Mouse (Mus musculus): Measurements from ENCODE around the gene Bloc1s4. TPM values are rescaled to one million over a fixed set of nuclear protein-coding genes. Genes with fewer than 3 reads are reported as not detected.

Gene Bloc1s4
- polyA plus RNA-seq, 1 experiment from 2014 or later: 21.4 TPM

DNA sequence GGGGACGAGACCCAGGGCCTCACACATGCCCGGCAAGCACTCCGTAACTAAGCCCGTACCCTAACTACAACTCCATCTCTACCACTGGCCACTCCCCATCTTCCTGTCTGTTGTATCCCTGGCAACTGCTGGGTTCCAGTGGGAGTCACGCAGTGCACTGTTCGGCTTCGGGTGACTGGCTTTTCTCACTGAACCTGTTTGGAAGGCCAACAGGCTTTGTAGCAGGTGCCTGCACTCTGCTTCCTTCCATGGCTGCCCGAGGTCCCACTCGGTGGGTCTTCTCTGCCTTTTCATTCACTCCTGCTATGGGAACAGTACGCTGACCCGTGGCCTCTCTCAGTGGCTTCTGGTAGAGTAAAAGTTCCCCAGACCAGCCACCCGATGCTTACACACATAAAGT is 22.6 kb downstream of the Bloc1s4 start:
- H3K27ac ChIP-seq (ENCODE audit: low read length): no peak overlapping the region

DNA sequence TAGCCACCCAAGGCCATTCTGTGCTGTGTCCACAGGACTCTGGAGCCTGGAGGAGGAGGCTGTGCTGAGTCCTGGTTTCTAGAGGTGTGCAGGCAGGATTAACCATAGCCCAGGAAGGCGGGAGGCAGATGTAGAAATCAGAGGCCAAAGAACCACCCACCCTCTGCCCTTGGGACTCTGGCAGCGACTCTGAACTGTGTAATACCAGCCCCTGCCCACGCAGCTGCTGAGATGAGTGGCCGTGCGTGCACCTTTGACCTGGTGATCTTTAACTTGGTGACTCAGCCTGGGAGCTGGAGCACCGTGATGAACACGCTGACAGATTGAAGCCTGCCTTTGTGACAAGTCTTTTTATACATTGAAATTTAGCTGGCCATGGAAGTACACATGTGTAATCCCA is 24.2 kb downstream of the Bloc1s4 start:
- WGBS: 61% methylated on average over 7 of the region's 7 CpGs
- H3K27ac ChIP-seq (ENCODE audit: low read length): no peak overlapping the region
- H3K4me1 ChIP-seq (ENCODE audit: control insufficient read depth, insufficient read depth, low read length): peaks cover 12% of the 10 kb centered on the region

More for the DNA sequence above, 22.6 kb downstream of the Bloc1s4 start:
- no peak overlapping the region for H3K4me2 ChIP-seq (ENCODE audit: low read depth, low read length)
- no peaks in the 10 kb centered on the region for H3K36me3 ChIP-seq (ENCODE audit: control insufficient read depth, insufficient read depth)
- no peak overlapping the region for H3K9ac ChIP-seq (ENCODE audit: low read length)
- WGBS: 56% methylated on average over 12 of the region's 12 CpGs
- H3K9me3 ChIP-seq (replicated peaks; ENCODE audit: control insufficient read depth, low read length): peaks cover 3% of the 10 kb centered on the region; the same call in 1 of the 2 replicates
- no peak overlapping the region for H3K4me3 ChIP-seq (ENCODE audit: low read length)
- no peaks in the 10 kb centered on the region for H3K27me3 ChIP-seq (ENCODE audit: control insufficient read depth, insufficient read depth, low read length)
- H3K4me1 ChIP-seq (ENCODE audit: control insufficient read depth, insufficient read depth, low read length): peaks cover 4% of the 10 kb centered on the region
- no peak for ATAC-seq (replicated peaks; ENCODE audit: extremely low read depth, insufficient read depth, low FRiP score)

DNA sequence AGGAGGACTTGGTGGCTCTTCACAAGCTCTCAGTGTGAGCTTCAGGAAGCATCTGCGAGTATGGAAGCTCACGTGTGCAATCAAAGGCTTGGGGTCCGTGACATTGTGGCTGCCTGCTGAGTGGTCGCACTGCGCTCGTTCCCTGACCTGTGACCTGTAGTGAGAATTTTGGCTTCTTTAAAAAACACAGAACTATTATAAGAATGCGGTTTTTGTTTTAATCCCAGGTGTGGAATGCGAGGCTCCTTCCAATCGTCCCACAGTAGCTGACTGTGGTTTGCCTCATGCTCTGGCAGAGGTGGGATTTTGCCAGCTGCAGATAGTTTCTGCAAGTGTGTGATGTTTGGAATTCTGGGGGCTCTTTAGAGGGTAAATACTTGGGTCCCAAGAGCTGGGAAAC is 25.1 kb downstream of the Bloc1s4 start:
- Histone ChIP-seq H3K36me3 (ENCODE audit: control insufficient read depth, insufficient read depth) (no peaks in the 10 kb centered on the region), H3K4me3 (ENCODE audit: low read length) (no peak overlapping the region), H3K9ac (ENCODE audit: low read length) (no peak overlapping the region), H3K9me3 (replicated peaks; ENCODE audit: control insufficient read depth, low read length) (peaks cover 3% of the 10 kb centered on the region; the same call in 1 of the 2 replicates), H3K27me3 (ENCODE audit: control insufficient read depth, insufficient read depth, low read length) (no peaks in the 10 kb centered on the region), H3K4me1 (ENCODE audit: control insufficient read depth, insufficient read depth, low read length) (peaks cover 12% of the 10 kb centered on the region), H3K4me2 (ENCODE audit: low read depth, low read length) (no peak overlapping the region), H3K27ac (ENCODE audit: low read length) (no peak overlapping the region)
- WGBS: 82% methylated on average over 9 of the region's 9 CpGs
- no peak for ATAC-seq (replicated peaks; ENCODE audit: extremely low read depth, insufficient read depth, low FRiP score)

More for the DNA sequence above, 24.2 kb downstream of the Bloc1s4 start:
- no peaks in the 10 kb centered on the region for H3K27me3 ChIP-seq (ENCODE audit: control insufficient read depth, insufficient read depth, low read length)
- no peak; the same call in 1 of the 2 replicates for ATAC-seq (replicated peaks; ENCODE audit: extremely low read depth, insufficient read depth, low FRiP score)
- no peak overlapping the region for H3K4me2 ChIP-seq (ENCODE audit: low read depth, low read length)
- no peak overlapping the region for H3K9ac ChIP-seq (ENCODE audit: low read length)
- H3K4me3 ChIP-seq (ENCODE audit: low read length): no peak overlapping the region
- peaks cover 3% of the 10 kb centered on the region; the same call in 1 of the 2 replicates for H3K9me3 ChIP-seq (replicated peaks; ENCODE audit: control insufficient read depth, low read length)
- no peaks in the 10 kb centered on the region for H3K36me3 ChIP-seq (ENCODE audit: control insufficient read depth, insufficient read depth)

DNA sequence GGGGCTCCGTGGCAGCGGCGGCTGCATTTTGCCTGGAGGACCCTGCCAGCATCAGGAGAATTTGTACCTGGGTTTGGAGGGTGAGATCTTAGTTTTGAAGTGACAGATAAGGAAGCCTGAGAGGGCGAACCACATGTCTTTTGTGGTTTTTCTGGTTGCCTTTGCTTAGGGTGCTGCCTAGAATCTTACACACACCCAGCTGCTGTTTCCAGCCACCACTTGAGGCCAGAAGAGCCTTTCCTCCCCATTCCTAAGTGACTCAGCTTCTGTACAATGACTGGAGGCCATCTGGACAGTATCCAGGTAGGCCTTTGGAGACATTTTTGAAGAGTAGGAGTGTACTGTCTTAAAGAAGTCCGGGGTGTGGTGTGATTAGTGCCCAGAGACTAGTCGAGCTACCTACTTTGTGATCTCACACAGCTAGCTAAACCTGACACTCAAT is 26.0 kb downstream of the Bloc1s4 start:
- H3K9me3 ChIP-seq (replicated peaks; ENCODE audit: control insufficient read depth, low read length): peaks cover 3% of the 10 kb centered on the region; the same call in 1 of the 2 replicates
- H3K4me3 ChIP-seq (ENCODE audit: low read length): no peak overlapping the region
- H3K36me3 ChIP-seq (ENCODE audit: control insufficient read depth, insufficient read depth): no peaks in the 10 kb centered on the region
- H3K27ac ChIP-seq (ENCODE audit: low read length): 0 out of 2 replicates have a peak overlapping the region, but pooled peaks have one; percentile 9
- no peak overlapping the region for H3K4me2 ChIP-seq (ENCODE audit: low read depth, low read length)
- H3K27me3 ChIP-seq (ENCODE audit: control insufficient read depth, insufficient read depth, low read length): no peaks in the 10 kb centered on the region
- 54% methylated on average over 6 of the region's 6 CpGs for WGBS
- H3K9ac ChIP-seq (ENCODE audit: low read length): no peak overlapping the region
- no peak for ATAC-seq (replicated peaks; ENCODE audit: extremely low read depth, insufficient read depth, low FRiP score)
- H3K4me1 ChIP-seq (ENCODE audit: control insufficient read depth, insufficient read depth, low read length): peaks cover 12% of the 10 kb centered on the region

DNA sequence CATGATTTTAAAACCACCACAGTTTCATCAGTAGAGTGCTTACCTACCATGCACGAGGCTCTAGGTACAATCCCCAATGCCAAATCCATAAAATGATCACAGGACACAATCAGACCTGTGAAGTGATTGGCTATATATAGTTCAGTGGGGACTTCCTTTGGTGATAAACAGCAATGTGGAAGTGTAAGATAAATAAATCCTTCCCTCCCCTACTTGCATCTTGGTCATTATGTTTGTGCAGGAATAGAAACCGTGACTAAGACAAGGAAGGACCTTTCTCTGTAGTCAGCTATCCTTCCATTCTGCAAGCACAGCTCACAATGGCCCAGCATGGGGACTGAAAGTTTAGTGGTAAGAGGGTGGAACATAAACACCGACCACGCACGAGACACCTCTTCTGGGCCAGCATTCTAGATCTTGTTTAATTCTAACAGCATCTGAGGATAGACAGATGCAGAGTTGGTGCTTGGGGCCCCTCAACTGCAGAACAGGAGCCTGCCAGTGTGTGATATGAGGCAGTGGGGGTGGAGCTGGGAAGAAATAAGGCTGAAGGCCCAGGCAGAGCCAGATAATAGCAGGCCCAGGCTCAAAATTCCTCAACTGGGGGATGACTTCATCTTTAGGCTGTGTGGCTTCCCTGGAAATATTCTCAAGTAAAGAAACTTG is 27.6 kb downstream of the Bloc1s4 start:
- peak; percentile 61; the same call in 1 of the 2 replicates for ATAC-seq (replicated peaks; ENCODE audit: extremely low read depth, insufficient read depth, low FRiP score)
- H3K27me3 ChIP-seq (ENCODE audit: control insufficient read depth, insufficient read depth, low read length): no peaks in the 10 kb centered on the region
- H3K27ac ChIP-seq (ENCODE audit: low read length): peak overlapping the region; percentile 1
- H3K9ac ChIP-seq (ENCODE audit: low read length): no peak overlapping the region
- H3K36me3 ChIP-seq (ENCODE audit: control insufficient read depth, insufficient read depth): no peaks in the 10 kb centered on the region
- H3K9me3 ChIP-seq (replicated peaks; ENCODE audit: control insufficient read depth, low read length): peaks cover 3% of the 10 kb centered on the region; the same call in 1 of the 2 replicates
- 27% methylated on average over 5 of the region's 5 CpGs for WGBS
- no peak overlapping the region for H3K4me2 ChIP-seq (ENCODE audit: low read depth, low read length)
- peaks cover 19% of the 10 kb centered on the region for H3K4me1 ChIP-seq (ENCODE audit: control insufficient read depth, insufficient read depth, low read length)
- H3K4me3 ChIP-seq (ENCODE audit: low read length): no peak overlapping the region

DNA sequence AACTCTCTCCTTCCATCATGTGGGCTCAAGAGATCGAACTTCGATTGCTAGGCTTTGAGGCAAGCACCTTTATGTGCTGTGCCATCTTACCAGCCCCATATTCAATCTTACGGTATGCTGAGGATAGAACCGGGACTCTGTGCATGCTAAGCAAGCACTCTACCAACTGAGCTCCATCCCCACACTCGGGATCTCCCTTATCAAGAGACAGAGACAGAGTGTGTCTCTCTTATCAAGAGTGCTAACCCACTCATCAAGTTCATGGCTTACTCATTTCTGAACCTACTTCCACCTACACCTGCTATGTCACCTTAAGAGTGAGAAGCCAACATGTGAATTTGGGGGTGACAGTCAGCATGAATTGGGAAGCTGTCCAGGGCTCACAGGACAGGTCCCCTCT is 28.2 kb downstream of the Bloc1s4 start:
- H3K27ac ChIP-seq (ENCODE audit: low read length): peak overlapping the region; percentile 1; the same call in 1 of the 2 replicates
- no peak for ATAC-seq (replicated peaks; ENCODE audit: extremely low read depth, insufficient read depth, low FRiP score)
- peaks cover 3% of the 10 kb centered on the region; the same call in 1 of the 2 replicates for H3K9me3 ChIP-seq (replicated peaks; ENCODE audit: control insufficient read depth, low read length)
- no peak overlapping the region for H3K9ac ChIP-seq (ENCODE audit: low read length)
- H3K4me3 ChIP-seq (ENCODE audit: low read length): no peak overlapping the region
- no peaks in the 10 kb centered on the region for H3K36me3 ChIP-seq (ENCODE audit: control insufficient read depth, insufficient read depth)
- H3K4me1 ChIP-seq (ENCODE audit: control insufficient read depth, insufficient read depth, low read length): peaks cover 24% of the 10 kb centered on the region
- 83% methylated on average over 5 of the region's 5 CpGs for WGBS
- no peaks in the 10 kb centered on the region for H3K27me3 ChIP-seq (ENCODE audit: control insufficient read depth, insufficient read depth, low read length)
- H3K4me2 ChIP-seq (ENCODE audit: low read depth, low read length): no peak overlapping the region

DNA sequence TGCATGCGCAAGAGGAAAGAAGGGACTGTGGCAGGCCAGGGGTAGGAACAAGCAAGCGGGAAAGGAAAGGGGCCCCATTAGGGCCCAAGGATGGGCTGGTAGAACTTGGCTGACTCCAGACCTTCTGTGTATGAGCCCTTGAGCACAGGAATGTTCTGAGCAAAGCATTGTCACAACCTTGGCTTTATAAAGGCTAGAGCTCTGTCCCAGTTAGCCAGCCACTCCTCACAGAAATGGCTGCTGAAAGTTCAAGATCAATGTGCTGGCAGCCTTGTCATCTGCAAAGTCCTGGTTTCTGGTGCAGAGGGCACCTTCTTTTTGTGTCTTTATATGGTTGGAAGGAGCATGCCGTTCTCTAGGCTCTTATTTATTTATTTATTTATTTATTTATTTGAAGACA is 28.8 kb downstream of the Bloc1s4 start:
- H3K9ac ChIP-seq (ENCODE audit: low read length): no peak overlapping the region
- H3K4me2 ChIP-seq (ENCODE audit: low read depth, low read length): no peak overlapping the region
- no peaks in the 10 kb centered on the region for H3K36me3 ChIP-seq (ENCODE audit: control insufficient read depth, insufficient read depth)
- 85% methylated on average over 3 of the region's 3 CpGs for WGBS
- H3K27ac ChIP-seq (ENCODE audit: low read length): no peak overlapping the region
- H3K9me3 ChIP-seq (replicated peaks; ENCODE audit: control insufficient read depth, low read length): peaks cover 3% of the 10 kb centered on the region; the same call in 1 of the 2 replicates
- no peak overlapping the region for H3K4me3 ChIP-seq (ENCODE audit: low read length)
- ATAC-seq (replicated peaks; ENCODE audit: extremely low read depth, insufficient read depth, low FRiP score): no peak
- H3K4me1 ChIP-seq (ENCODE audit: control insufficient read depth, insufficient read depth, low read length): peaks cover 30% of the 10 kb centered on the region
- H3K27me3 ChIP-seq (ENCODE audit: control insufficient read depth, insufficient read depth, low read length): no peaks in the 10 kb centered on the region

DNA sequence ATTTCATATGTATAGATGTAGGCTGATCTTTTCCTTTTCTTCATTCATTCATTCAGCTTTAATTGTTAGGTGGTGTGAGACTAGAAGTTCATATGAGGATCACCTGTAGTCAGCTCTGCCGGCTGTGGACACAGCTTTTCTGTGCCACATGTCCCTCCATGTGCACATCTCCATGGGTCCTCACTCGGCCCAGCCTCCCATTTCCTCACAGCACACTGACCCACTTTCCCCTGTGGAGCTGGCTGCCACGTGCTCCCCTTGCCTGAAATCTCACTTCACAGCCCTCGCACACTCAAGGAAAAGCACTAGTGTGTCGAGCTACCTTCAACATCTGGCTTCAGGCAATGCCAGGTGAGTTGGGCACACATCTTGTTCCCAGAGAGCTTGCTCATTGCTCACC is 29.3 kb downstream of the Bloc1s4 start:
- ATAC-seq (replicated peaks; ENCODE audit: extremely low read depth, insufficient read depth, low FRiP score): no peak
- WGBS: 83% methylated on average over 5 of the region's 5 CpGs
- Histone ChIP-seq H3K9ac (ENCODE audit: low read length) (no peak overlapping the region), H3K4me1 (ENCODE audit: control insufficient read depth, insufficient read depth, low read length) (peaks cover 34% of the 10 kb centered on the region), H3K36me3 (ENCODE audit: control insufficient read depth, insufficient read depth) (no peaks in the 10 kb centered on the region), H3K27ac (ENCODE audit: low read length) (no peak overlapping the region), H3K27me3 (ENCODE audit: control insufficient read depth, insufficient read depth, low read length) (no peaks in the 10 kb centered on the region), H3K4me3 (ENCODE audit: low read length) (no peak overlapping the region), H3K9me3 (replicated peaks; ENCODE audit: control insufficient read depth, low read length) (peaks cover 3% of the 10 kb centered on the region; the same call in 1 of the 2 replicates), H3K4me2 (ENCODE audit: low read depth, low read length) (no peak overlapping the region)

DNA sequence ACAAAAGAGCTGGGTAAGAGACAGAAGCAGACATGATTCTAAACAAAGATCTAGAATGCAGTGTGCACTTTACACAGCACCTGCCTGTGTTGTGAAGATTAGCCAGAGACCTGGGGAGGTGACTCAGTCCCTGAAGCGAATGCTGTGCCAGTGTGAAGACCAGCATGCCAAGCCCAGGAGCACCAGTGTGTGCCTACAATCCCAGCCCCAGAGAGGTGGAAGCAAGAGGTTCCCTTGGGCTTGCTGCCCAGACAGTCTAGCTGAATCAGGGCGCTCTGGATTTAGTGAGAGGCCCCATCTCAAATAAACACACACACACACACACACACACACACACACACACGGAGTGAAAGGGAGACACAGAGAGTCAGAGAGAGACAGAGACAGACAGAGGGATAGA is 30.6 kb downstream of the Bloc1s4 start:
- Histone ChIP-seq H3K9me3 (replicated peaks; ENCODE audit: control insufficient read depth, low read length) (no peaks in the 10 kb centered on the region), H3K36me3 (ENCODE audit: control insufficient read depth, insufficient read depth) (no peaks in the 10 kb centered on the region), H3K4me1 (ENCODE audit: control insufficient read depth, insufficient read depth, low read length) (peaks cover 43% of the 10 kb centered on the region), H3K4me2 (ENCODE audit: low read depth, low read length) (no peak overlapping the region), H3K4me3 (ENCODE audit: low read length) (no peak overlapping the region), H3K27ac (ENCODE audit: low read length) (no peak overlapping the region), H3K27me3 (ENCODE audit: control insufficient read depth, insufficient read depth, low read length) (no peaks in the 10 kb centered on the region), H3K9ac (ENCODE audit: low read length) (no peak overlapping the region)
- no peak for ATAC-seq (replicated peaks; ENCODE audit: extremely low read depth, insufficient read depth, low FRiP score)
- 73% methylated on average over 3 of the region's 3 CpGs for WGBS
